Mouse (Mus musculus) natural killer cell, adult 2 months (primary cell): ENCODE results near the gene Rora.

Experiments
- DNase-seq, 2 experiments: peaks; one replicate each; pipeline ENCODE4 v3.0.0; 2022; ENCODE audit warnings: low spot score in 2 of 2

The Rora gene

DNA sequence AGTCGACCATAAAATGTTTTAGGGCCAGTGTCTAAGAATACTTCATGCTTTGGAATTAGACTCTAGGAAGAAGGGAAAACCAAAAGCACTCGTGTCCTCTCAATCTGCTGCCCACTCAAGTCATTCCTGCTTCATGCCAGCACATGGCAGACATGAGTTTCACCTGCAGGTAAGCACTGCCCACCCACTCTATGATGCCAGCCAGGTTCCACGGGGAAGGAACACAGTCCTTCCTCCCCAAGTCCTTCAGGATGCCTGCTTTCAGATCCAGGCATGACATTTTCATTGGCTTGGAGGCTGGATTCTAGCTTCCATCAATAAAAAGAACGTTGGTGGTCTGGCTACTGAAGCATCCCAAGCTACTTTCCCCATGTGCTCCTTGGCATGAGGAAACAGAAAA lies 166.4 kb downstream of the Rora start:
- DNase-seq = no peak

DNA sequence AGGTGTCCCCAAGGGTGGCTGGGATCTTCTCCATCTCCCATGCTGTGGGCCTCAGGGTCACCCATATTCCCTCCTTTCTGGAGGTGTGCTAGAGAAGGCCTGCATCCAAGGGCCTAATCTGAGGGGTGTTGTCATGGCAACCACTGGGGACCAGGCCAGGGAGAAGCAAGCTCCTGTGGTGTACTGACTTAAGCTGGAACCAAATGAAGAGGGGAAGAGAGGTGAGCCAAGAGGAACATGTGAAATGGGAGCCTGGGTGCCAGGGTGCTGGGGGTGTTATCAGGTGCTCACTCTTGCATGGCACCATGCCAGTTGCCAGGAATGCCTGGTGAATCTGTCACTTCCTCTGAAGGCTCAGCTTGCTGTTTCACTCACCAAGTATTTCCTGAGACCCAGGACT lies 166.9 kb downstream of the Rora start:
- no peak for DNase-seq

DNA sequence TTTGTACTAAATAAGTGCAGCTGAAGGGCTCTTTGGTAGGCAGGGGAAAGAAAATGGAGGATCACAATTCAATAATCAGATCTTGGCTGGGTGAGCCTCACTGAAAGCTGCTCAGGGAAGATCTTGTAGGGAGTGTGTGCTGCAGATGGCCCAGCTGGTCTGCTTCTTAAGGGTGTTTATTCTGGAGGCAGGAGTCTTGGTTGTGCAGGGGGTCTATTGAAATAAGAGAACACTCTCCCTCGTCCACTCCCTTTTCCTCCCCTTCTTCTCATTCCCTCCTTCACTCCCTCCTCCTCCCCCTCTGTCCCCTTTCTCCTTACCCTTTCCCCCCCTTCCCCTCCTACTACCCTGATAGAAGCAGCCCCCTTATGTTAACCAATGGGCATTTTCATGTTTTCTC lies 167.8 kb downstream of the Rora start:
- no peak for DNase-seq

DNA sequence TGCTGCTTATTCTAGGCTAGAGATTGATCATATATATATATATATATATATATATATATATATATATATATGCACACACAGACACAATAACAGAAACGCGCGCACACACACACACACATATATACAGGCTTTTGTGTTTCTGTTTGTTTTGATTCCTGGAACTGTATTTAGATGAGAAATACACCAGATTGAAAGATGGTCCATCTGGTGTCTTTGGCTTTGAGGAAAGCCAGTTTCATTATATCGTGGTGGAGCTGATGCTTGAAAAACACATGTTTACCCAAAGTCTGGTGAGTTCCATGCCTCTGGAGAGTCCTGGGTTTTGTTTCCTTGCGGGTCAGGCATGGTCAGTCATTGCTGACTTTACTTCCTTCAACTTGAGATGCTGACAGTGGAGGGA lies 169.7 kb downstream of the Rora start:
- no peak for DNase-seq

DNA sequence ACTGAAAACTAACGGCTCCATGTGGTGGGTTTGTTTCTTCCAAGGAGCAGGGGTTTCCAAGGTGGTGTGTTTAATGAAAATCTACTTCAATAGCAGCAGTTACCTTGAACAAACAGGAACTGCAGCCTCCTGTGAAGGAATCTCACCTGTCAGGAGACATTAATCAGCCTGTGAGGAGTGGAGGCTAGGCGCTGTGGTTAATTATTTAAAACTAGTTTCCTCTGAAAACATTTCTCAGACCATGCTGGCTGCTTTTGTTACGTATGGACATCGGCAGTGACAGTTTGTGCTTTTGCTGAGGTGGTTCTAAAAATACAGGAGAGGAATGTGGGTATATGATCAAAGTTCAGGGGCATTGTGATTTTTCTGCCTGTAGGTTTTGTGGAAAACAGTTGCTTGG lies 171.5 kb downstream of the Rora start:
- DNase-seq = no peak

DNA sequence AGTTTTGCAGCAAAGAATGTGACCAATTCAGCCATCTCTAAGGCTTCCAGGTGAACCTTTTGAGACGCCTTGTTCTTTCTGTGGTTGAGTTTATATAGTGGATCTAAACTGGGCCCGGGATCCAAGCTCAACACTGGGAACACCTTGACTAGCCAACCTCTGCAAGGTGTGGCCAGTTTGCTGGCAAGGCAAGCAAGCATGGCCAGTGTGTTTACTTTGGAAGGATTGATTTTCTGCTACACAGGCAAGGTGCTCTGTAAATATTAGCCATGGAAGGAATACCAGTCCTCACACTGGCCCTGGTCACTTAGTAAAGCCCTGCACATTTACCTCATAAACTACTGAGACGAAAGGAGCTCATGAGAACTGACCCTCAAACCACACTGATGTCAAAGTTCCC lies 172.3 kb downstream of the Rora start:
- no peak for DNase-seq

DNA sequence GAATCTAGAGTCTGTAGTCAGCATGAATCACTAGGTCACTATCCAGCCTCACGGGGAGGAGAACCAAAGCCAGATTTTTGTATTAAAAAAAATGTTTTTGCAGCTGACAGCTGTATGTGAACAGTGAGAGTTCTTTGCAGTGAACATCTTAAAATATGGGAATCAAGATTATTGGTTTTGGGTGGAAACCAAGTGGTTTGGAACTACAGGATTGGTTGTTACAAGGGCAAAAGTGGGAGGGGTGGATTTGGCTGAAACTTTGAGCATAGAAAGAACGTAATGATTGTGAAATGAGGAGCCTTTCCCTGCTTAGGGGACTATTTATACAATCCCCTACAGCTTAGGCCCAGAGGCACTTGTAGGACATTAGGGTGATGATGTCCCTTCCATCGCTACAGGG lies 173.9 kb downstream of the Rora start:
- no peak for DNase-seq

DNA sequence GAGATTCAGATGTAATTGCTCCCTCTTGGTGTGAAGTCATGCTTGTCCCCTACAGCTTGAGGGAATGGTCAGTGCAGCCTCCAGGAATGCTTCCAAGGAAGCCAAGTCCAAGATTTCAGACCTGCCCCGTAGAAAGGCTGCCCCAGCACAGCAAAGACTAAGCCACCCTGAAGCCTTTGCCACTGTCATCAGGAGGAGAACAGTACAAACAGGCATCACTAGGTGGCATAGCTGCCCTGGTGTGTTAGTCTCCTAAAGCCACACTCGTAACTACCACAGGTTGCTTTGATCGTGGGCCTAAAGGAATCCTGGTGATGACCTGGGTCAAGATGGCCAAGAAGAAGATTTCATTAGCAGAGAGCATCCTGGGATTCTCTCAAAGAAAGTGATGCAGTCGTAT lies 176.3 kb downstream of the Rora start:
- DNase-seq = no peak

DNA sequence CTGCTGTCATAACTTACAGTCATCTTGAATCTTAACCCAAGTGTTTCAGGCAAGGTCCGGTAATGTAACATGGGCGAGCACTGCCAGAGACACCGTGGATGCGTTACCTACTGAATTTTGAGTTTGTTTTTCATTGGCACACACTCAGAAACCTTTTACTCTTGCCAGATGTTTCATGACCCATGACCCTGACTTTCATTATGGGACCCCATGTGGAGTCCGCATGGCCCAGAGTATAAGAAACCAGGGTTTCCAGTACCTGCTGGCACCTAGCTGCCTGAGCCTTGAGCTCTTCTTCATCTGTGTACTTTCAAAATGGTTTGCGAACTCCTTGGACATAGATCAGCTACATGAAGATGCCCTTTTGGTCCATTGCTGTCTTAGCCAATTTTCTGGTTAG lies 179.7 kb downstream of the Rora start:
- DNase-seq = no peak

DNA sequence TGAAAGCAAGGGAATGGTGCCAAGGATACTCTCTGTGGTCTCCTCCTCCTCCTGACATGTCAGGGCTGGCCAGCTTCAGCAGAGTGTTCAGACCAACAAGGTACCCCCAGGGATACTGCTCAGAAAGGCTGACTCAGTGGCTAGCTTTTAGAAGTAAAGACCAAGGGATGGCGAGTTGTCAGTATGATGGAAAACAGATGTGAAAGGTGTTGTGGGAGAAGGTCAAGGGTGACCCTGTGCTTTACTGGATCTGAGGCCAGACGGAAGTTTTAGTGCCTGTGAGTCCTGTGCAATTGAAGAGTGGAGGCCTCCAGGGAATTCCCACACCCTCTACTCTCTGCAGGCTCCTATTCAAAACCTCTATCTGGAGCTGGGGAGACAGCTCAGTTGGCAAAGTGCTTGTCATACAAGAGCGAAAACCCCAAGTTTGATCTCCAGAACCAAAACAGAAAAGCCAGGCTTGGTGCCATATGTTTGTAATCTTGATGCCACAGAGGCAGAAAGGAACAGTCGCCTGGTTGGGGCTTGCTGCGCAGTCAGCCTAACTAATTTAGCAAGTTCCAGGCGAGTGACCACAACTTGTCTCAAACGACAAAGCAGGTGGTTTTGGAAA lies 181.6 kb downstream of the Rora start:
- no peak for DNase-seq

DNA sequence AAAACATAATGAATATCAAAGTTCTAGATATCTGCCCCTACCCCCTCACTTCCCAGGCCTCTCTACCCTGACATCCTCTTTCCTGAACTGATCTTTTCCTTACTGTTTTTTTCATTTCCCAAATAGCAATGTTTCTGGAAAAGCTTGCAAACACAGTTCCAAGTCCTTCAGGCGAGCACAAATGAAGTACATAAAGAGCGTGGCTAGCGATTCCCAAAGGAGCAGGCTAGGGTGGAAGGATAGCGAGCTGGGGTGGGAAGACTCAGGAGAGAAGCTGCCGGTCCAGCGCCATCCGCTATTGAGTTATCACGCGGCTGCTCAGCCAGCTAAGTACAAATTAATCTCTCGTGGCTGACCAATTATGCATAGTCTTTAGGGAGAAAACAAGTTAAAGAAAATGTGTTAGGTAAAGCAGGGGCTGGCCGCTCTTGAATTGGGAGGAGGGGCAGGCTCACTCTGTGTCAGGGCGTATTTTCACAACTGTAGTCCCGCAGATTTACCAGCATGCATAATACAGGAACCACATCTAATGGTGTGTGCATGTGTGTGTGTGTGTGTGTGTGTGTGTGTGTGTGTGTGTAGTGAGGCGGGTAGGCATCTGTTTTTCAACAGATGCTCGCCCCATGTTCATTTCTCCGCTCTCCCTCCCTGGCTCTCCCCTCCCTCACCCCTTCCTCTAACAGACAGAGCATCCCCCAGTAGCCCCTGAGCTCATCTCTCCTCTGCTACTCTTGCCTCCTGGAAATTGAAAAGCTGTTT lies 188.7 kb downstream of the Rora start:
- DNase-seq = no peak

DNA sequence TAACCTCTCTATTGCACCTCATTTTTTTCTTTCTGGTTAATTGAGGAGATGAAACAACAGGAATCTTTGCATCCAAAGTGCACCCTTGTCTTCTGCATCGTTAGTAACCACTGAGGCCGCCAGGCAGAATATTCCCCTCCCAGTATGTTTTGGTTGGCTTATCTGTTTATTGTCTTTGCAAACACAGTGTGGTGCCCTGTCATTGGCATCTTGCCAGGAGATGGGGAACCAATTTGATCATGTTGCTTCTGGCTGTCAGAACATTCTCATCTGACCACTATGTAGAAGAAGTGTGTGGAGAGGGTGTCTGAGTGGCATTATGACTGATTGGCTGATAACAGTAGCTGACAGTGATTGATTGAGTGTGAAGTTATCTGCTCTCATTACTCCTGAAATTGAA lies 192.0 kb downstream of the Rora start:
- no peak for DNase-seq

DNA sequence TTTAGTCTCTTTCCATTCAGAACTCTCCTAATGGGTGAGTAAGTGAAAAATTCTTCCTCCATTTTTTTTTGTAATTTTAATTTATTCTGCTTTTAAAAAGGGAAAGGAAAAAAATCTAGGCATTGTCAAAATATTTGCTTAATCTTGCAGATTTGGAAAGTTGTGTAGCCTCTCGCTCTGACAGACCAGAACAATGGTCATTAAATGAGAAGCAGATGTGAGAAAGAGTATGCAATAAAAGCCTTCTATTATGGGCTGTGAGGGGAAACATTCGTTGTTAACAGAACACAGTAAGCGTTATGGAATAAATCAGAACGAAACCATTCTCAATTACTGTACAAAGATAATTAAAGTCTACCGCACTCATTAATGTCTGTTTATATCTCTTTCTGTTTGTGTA lies 196.7 kb downstream of the Rora start:
- no peak for DNase-seq

DNA sequence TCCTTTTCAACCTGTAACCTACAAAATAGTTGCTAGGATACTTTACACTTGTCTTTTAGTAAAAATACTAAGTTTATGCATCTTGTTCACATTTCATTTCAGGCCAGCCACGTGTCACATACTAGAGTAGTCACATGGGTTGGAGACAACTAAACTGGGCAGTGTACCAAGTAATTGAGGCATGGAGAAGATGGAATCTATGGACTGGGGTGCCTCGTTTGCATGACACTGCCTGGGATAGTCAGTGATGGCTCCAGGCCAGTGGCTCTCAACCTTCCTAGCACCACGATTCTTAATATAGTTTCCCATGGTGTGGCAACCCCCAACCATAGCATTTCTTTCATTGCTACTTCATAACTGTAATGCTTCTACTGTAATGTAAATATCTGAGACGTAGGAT lies 198.6 kb downstream of the Rora start:
- no peak for DNase-seq

DNA sequence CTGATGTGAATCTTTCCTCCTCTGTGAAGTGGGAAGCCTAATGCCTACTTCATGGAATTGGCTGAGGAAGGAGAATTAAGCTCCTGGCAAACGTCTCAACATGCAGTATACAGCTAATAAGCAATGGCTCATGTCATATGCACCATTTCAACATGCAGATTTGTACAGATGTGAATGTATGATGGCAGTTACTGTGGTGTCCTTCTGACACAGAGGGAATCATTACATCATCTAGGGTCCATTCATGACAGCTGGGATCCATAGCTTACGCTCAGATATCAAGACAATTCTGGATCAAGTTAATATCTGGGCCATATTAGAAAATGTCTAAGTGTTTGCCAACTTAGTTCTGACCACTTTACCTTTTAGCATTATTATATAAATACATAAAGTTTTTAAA lies 199.3 kb downstream of the Rora start:
- no peak for DNase-seq

DNA sequence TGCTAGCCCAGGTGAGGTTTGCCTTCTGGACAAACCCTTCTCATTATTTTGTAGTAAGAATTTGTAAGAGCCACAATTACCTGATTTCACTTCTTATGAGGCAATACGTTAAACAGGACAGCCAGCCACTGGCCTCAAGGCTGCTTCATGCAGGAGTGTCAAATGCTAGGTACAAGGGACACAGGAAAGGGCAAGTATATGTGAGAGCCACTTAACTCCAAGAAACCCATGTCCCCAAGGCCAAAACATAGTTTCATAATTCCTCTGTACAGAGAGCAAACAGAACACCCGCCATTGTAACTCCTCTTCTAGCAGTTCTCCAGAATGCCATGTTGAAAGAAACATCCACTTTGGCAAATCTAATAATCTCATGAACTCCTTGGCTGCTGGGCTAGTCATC lies 205.9 kb downstream of the Rora start:
- no peak for DNase-seq

DNA sequence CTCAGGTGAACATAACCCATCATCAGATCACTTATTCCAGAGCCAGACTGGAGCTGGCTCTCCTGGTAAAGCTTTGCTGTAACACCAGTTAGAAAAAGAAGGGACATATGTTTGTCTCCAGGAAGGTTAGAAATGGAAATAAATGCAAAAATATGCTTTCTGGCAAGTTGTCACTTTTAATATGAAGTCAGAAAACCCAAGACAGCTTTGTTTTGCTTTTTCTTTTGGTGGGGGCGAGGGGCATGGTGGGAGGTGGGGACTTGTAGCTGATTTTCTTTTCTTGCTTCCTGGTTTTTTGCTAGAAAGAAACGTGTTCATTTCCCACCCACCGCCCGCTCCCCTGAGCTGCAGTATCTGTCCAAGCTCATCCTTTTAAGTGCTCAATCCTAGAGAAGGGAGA lies 212.7 kb downstream of the Rora start:
- DNase-seq = no peak

DNA sequence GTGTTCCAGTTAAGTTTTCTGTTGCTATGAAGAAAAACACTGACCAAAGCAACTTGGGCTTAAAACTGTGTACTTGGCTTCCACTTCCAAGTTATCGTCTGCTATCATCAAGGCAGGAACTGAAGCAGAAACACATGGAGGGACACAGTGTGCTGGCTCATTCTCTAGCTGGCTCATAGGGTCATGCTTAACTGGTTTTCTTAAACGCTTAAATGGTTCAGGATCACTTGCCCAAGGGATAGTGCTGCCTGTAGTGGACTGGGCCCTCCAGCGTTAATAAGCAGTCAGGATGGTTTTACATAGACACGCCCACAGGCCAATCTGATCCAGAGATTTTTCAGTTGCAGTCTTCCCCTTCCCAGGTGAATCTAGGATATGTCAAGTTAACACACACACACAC lies 220.3 kb downstream of the Rora start:
- no peak for DNase-seq

DNA sequence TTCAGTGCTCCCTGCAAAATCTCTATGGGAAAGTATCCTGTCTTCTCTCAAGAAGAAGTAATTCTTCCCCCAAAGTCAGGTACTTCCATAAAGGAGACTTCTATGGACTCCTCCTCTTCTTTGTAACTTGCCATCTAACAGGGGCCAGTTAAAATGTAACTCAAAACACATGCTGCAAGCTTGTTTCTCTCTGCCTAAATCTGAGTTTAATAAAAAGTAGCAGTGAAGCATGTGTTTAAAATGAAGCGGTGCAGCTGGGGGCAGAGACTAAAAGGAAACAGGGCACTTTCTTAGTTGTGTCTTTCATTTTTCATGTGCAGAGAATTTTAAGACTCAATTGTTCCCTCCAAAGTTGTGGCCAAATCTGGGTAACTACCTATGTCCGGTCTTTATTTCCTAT lies 221.0 kb downstream of the Rora start:
- no peak for DNase-seq

DNA sequence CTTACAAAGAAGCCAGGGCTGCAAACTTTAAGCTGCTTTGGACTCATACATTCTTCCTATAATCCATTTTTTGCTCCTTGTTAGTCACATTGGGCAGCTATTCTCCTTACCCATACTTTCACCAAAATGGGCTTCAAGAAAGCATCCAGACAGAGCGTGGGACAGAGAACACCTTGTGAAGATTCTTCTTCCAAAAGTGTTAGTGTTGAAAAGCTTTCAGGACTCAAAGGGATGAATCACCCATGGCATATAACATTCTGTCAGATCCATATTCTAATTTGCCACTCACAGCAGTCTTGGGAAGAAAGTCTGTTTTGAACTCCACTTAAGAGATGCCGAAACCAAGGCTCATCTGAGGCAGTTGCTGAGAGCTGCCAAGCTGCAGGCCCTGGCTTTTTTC lies 222.2 kb downstream of the Rora start:
- no peak for DNase-seq

DNA sequence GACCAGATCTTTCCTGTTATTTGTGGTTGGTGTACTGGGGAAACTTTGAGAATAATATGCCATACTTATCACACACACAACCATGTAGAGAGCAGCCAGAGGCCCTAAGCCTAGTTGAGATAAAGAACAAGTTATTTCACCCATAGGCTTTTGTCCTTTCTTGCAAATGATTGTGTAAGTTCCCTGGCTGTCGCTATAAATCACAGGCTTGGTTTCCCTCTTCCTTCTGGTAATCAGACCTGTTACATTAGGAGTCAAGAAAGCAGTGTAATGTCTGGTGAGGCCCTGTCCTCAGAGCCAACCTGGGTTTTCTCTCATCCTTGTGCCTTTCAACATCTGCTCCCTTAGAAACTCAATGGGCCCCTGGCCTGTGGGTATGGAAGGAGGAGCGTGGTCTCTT lies 222.7 kb downstream of the Rora start:
- DNase-seq = no peak

DNA sequence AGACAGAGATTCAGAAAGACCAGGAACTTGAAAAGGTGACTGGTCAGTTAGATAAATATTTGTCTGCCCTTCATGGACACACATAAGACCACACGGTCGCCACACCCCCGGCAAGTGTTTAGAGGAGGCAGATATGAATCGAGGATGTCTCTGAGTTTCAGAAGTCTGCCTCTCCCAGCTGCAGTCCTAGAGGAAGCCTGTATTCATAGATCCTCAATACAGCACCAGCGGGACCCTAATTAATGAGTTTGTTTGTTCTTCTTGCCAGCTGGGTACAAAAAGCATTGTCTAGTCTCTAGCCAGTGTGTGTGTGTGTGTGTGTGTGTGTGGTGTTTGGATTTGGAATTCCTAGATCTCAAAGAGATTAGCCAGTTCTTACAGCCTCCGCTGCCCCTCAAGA lies 228.3 kb downstream of the Rora start:
- DNase-seq = no peak

DNA sequence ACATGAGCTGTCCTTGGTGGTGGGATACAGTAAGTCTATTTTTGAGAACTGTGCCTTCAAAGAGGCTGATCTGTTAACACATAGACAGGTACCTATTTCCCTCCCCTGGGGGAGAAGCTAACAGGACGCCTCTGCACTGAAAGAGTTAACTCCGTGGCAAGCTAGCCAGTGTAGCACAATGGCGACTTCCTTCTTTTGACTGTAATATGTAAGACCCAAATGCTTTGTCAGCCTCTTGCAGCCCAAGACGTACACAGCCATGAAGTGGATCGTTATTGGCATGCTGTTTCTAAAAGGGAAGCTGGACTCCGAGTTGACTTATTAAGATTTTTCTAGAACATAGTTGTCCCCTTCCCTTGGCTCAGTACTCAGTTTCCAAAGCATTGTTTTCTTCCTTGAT lies 229.4 kb downstream of the Rora start:
- peak in 1 of 2 experiments; percentile 3 for DNase-seq

DNA sequence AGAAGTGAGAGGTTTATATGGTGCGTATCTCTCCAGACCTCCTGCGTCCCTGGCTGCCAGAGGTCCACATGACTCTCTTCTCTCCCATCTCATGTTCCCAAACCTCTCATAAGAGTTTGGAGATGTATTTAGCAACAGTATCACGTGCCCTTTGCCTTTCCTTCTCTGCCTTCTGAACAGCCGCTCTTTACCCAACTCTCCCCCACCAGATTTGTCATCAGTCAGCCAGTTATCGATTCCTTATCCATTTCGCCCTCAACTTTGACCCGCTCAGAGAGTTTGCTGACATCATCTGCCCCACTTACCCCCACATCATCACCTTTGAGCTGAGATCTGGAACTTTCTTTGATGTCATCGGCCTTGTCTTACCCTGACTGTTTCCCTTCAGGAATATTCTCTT lies 230.1 kb downstream of the Rora start:
- no peak for DNase-seq
